Mouse (Mus musculus) spleen, postnatal 4 days (tissue): ENCODE results near the gene Elmod3.

ENCODE experiments used
- DNase-seq, 2 experiments: peaks; one replicate each; pipeline ENCODE4 v3.0.0; 2022; ENCODE audit warnings: low spot score in 2 of 2

Gene Elmod3

DNA sequence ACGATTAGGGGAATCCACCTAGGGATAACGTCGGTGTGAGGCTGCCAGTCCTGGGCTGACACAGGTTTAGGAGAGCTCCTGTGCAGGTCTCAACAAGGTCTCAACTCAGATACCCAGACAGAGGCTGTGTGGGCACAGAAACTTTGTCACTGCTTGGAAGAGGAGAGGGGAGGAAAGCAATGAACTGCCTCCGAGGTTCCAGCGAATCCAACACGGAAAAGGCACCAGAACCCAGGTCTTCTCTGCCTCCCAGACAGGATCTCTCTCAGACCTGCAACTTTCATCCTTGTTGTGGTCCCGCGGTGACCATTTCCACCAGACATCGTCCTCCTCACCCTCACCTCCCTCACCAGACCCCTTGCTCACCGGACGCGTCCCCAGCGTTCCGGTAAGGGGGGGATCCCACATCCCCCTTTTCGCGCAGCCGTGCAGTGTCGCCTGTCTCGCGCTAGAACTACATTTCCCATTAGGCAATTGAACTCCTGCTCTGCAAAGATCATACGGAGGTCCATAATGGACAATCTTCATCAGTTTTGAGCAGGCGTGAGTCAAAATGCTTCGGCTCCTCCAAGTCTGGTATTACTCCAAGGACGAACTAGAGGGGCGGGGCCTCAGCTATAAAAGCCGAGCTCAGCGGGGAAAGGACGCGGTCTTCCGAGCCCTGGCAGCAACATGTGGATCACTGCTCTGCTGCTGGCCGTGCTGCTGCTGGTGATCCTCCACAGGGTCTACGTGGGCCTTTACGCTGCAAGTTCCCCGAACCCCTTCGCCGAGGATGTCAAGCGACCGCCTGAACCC lies at the start of gene Elmod3, which contains the start of gene Retsat:
Gene Elmod3 (minus strand): TSS at position 458 of the 798 bp plus-strand sequence.
Gene Retsat (plus strand): TSS at position 520 of the 798 bp plus-strand sequence.
- peak; percentile 83 to 89 for DNase-seq

DNA sequence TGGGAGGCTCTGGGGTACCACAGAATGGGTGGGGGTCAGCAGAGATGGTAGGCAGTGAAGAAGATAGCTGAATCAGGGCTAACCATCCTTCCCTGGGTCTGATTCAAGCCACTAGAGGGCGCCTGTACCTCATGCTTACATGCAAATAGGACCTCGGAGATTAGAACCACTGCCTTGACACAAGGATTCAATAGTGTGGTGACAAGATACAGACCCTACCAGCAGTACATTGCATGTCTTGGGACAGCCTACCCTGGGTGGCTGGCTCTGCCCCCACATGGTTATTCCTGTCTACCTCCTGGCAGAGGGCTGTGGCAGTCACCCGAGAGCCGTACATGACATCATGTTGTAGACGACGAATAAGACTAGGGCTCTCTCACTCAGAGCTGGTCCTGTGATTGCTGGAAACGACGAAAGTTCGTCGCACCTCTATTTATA lies 49.2 kb upstream of the Elmod3 start:
- DNase-seq, result peak; percentile 36 to 80

DNA sequence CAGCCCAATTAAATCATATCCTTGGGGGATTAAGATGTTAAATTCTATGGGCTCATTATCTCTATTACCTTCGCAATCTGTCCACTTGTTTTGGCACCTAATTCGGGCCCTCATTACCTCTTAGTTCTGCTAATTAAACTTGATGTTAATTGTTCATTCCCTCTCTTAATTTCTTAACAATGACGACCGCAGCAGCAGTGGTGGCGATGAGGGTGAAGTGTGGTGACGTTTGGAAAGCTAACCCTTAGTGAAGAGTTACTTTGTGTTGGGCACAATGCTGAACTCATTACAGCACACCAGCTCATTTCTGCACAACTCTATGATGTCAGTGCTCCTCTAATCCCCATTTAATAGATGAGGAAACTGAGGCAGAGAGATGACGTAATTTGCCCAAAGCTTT lies 47.2 kb upstream of the Elmod3 start:
- DNase-seq, result no peak

DNA sequence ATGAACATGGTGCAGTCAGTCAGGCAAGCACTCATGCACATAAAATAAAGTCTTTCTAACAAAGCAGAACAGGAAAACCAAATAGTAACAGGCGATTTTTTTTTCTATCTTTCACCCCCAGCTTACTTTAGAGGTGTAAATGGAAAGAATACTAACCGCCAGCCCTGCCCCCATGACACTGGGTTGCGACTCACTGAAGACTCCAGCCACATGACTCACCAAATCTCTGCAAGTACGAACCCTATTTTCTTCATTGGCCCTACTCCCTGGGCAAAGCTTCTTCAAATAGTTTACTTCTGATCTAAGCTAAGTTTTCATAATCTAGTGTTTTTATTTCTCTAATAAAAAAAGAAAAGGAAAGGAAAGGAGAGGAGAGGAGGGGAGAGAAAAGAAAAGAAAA lies 46.4 kb upstream of the Elmod3 start:
- no peak for DNase-seq

DNA sequence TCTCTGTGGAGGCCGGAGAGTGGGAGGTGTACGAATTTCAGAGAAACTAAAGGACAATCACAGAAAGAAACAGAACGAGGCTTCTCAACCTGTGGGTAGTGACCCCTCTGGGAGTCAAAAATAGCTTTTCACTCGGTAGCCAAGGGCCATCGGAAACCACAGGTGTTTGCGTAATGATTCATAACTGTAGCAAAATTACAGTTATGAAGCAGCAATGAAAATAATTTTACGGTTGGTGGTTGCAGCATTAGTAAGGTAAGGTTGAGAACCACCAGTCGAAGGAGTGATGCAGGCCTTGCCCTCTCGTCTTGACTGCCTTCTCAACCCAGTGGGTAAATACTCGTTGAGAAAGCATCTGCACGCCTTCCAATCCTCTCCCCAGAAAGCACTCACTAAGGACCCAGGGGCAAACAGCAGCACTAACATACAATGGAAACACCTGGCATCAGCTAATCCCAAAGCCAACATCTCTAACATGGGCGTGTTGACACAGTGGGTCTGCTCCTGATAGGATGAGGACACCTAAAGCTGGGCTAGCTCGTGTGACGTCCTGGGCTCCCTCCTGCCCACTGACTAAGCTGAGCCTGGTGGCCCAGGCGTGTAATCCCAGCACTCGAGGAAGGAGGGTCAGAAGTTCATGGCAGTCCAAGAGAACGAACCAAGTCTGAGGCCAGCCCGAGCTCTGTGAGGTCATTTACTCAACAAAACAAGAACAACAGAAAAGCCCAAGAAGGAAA lies 43.2 kb upstream of the Elmod3 start:
- DNase-seq, result no peak

DNA sequence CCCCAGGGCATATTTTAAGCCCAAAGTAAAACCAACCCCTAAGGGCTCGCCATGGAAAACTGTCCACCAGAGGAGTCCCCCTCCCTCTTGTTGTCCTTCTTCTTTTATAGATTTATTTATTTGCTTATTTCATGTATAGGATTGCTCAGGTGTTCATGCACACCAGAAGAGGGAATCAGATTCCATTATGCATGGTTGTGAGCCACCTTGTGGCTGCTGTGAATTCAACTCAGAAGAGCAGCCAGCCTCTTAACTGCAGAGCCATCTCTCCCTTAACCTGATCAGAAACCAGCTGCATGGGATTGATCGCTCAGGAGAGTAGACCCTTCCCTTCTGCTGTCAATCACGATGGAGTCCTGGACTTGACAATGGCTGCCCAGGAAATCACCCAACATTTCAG lies 38.7 kb upstream of the Elmod3 start:
- no peak for DNase-seq

DNA sequence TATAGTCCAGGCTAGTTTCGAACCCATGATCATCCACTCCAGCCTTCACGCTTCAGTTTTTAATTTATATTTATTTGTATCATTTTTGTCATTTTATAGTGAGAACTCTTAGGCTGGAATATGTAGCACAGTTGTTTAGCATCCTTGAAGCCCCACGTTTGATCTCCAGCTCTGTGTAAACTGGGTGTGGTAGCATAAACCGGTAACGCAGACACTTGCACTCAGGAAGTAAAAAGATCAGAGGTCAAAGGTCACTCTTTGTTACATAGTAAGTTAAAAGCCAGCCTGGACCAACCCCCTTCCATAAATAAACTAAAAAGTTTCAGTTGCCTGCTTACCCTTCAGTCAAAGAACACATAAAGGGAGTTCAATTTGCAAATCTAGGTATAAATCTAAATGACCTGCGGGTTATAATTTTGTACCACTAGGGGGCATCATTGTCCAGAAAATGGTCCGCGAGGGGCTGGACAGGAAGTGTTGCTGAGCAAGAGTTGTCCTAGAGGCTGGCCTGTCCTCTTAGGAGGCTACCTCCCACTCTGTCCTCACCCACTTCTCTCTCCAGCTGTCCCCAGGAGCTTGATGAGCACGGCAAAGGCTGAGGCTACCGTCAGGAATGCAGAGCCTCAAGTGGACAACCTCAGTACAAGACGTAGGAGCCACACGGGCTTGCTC lies 37.7 kb upstream of the Elmod3 start:
- peak; percentile 29 to 71 for DNase-seq

DNA sequence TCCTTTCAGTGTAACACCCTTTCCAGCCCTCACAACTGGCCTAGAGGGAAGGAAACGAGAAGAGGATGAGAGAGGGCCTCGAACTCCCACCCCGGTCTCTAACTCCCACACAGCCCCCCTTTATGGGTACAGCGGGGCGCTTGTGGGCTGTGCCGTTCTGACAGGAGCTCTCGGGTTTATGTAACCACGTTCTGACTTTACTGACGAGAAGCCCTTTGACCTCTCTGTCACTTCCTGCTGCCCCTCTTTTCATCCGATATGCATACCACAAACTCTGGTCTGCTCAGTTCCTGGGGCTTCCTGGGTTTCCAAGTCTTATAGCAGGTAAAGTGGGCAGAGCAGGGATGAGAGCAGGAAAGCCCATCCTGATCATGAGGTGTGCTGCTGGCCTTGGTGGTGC lies 36.1 kb upstream of the Elmod3 start:
- no peak for DNase-seq

DNA sequence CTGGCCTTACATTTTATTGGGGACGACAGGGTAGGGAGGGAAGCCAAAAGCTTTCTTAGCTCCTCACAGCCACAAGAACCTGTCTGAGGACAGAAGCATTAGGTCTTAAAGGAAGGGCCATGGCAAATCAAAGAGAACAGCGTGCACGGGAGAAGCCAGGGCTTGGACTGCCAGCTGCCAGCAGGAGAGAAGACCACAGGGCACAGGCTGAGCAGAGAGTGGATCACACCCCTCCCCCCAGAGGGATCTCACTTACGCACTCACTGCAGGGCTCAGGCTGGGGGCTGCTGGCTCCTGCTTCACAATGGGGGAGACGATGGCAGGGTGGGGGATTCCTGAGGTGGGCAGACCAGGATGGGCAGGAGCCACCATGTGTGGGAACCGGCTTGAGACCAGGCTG lies 33.5 kb upstream of the Elmod3 start:
- no peak for DNase-seq

DNA sequence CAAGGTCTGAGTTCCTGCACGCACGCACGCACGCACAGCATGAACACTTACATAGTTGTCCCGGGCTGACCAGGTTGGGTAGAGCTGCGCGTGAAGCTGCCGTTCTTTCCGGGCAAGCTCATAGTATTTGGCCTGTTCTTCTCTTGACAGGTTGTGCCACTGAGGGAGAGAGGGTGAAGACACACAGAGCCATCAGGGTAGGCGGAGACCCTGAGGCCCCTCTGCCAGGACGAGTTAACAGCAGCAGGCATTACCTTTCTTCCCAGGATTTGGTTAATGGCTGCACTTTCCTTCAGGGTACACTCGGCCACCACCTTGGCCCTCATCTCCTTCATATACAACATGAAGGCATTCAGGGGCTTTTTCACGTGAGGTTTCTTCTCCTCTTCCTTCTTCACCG lies 32.7 kb upstream of the Elmod3 start:
- no peak for DNase-seq

DNA sequence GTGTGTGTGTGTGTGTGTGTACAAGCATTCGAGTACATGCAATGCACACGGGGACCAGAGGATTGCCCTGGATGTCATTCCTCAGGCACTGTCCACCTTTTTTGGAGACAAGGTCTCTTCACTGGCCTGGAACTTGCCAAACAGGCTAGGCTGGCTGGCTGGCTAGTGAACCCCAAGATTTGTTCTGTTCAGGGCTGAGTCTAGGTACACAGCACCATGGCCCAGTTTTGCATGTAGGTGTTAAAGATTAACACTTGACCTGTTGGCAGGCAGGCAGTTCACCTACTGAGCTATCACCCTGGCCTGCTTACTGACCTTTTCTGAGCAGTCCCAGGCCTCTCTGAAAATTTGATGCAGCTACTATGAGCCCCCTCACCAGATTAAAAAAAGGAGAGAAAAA lies 32.2 kb upstream of the Elmod3 start:
- no peak for DNase-seq

DNA sequence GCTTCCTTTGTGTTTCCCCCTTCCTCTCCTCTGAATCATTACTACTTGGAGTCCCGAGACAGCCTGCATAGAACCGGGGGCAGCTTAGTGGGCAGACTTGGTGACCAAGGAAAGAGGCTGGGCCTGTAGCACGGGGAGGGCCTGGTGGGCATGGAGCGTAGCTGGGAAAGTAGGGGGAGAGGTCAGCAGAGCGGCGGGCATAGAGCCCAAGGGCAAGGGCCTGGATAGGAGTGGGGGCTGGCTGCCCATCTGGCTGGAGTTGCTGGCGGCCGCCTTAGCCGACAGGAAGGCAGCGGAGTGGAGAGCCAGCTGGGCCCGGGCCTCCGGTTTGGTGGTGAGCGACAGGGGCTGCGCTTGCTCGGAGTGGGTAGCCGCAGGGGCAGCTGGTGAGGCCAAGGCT lies 29.1 kb upstream of the Elmod3 start:
- DNase-seq, result no peak

DNA sequence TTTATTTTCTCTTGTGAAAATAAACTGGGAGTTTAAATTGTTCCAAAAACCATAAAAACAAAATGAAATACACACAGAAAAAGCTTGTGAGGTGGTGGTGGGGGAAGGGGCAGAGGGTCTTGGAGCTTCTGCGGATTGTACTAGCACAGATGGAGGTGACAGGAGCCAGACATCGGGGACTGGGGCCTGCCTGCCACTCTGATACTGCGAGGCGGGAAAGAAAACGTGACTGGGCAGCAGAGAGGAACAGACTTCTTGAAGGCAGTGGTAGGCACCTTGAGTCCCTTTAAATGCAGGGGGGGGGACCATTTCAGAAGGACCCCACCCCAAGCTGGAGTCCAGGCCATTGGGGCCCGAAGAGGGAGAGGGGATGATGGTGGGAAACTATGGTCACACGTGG lies 28.2 kb upstream of the Elmod3 start:
- no peak for DNase-seq

DNA sequence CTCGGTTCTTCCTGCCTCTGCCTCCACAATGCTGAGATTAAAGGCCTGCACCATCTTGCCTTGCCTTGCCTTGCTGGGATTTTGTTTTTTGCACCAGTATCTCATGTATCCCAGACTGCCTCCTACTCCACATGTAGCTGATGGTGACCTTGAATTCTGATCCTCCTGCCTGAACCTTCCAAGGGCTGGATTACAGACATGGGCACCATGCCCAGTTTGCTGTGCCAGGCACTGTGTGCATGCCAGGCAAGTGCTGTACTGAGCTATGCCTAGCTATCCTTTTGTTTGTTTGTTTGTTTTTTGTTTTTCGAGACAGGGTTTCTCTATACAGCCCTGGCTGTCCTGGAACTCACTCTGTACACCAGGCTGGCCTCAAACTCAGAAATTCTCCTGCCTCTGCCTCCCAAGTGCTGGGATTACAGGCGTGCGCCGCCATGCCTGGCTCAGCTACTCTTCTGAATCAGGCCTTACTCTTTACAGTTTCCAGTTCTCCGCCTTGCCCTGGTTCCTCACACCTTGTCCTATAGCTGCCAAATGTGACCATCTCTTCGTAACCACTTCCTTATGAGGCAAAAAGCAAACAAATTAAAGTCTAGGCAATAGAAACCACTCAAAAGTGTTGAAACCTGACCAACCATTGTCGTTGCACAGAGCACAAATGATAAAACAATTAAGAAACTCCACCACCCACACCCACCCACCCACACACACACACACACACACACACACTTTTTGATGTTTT lies 25.6 kb upstream of the Elmod3 start:
- DNase-seq, result no peak

DNA sequence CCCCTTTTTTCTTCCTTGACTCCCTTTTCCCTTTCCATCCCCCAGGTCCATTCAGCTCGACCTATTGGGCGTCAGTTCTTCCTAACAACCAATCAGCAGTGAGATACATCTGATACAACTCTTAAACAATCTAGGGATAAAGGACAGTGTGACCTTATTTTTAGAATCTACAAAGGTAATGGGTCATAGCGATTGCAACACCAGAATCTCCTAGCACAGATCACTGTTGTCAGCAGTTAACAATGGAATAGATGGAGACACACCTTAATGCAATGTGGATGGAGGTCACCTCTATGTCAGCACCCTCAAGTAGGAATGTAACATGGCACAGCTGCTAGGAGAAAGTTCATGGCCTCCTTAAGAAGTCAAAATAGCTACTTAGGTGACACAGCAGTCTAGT lies 24.7 kb upstream of the Elmod3 start:
- DNase-seq, result no peak

DNA sequence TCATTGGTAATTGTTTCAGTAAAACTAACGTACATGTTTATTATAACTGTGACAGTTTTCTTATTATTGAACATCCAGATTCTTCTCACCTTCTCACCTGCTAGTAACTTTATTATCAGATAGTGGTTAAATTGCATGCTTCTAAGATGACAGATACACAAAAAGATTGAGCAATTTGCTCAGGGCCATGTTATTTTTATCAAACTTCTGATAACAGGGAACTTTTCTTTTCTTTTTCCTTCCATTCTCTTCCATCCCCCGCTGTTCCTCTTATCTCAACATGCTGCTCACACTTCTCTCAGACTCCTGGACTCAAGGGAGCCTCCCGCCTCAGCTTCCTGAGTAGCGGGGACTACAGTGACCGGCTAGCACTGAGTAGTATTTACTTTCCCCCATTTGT lies 22.7 kb upstream of the Elmod3 start:
- DNase-seq, result no peak

DNA sequence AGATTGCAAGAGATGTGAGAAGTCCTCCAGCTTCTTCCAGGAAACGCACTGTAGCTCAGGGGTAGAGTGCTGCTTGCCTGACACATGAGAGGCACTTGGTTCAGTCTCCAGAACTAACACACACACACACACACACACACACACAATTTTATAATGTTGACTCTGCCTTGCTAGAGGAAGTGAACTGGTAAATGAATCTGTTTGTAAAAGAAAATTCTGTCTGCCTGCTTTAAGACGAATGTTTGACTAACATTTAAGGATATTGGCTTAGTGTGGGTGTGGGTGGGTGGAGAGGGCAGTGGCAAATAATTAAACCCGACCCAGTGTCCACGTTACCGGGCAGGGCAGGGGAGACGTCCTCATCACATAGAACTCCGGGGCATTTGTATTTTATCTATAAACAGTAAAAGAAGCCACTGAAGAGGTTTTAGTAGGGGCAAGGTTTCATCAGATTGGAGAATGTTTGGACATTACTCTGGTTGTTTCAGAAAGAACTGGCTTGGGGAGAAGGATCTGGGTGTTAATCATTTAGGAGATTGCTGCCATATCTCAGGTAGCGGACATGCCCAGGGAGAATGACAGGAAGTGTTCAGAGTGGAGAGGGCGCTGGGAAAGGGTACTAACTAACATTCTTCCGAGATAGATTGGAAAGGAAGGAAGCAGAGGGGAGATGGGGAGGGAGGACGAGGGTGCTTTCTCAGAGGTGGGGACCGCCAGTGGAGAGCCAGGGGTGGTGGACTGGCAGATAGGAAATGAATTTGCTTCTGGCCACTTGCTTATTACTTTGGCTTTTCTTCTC lies 21.7 kb upstream of the Elmod3 start:
- no peak for DNase-seq

DNA sequence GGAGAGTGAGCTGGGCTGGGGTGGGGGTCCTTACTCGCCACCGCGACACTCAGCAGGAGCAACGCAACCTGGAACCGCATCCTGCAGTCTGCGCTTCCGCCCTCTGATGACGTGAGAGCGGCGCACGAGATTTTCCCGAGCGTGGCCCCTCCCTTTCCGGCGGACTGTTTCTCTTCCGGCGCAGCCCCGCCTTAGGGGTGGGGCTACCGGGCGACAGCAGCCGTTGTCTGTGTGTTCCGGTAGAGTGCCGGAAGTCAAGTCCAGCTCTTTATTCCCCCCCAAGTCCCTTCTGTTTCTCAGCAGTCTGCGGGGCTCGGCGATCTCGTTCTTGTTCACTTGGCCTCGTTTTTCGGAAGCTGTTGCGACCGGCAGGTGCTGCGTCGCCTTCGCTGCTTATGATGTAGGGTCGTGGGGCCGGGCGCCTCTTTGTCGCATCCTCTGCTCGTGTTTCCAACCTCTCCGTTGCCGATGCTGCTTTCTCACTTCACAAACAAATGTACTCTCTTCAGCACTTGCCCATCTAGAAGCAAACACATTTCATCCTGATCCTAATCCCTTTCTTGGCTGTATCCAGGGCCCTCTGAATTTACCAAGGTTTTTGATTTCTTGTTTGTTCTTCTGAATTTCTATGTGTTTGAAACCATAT lies 18.6 kb upstream of the Elmod3 start, which contains the start of gene Tgoln1:
Gene Tgoln1 (minus strand): TSS at position 358 of the 646 bp plus-strand sequence.
- peak; percentile 93 to 95 for DNase-seq

DNA sequence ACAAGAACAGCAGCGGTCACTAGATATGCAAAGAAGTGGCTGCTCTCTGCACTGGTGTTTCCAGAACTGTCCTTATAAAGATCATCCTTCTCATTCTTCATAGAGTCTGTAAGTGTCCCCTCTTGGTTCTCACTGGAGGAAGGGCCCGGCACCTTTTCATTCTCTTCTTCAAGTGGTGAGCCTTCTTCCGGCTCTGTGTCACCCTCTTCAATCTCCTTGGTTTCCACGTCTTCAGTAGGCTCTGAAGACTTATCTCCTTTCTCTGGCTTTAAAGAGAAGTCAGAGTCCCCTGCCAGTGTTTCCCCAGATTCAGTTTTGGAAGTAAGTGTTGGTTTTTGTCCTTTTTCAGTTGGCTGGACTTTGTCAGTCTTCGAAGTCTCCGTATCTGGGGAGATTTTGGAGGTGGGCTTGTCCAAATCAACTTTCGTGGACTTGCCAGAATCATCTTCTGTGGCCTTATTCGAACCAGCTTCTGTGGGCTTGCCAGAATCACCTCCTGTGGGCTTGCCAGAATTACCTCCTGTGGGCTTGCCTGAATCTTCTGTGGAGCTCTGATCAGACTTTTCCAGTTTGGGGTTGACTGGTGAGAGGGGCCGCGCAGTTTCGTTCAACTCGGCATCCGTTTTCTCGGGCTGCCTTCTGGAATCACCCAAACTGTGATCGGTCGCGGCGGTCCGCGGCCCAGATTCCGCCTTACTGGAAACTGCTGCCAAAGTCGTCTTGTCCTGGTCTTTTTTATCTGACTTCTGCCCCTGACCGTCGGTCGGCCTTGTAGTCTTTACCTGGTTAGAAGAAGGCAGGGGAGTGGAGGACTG lies 17.6 kb upstream of the Elmod3 start:
- peak in 1 of 2 experiments; percentile 24 for DNase-seq

DNA sequence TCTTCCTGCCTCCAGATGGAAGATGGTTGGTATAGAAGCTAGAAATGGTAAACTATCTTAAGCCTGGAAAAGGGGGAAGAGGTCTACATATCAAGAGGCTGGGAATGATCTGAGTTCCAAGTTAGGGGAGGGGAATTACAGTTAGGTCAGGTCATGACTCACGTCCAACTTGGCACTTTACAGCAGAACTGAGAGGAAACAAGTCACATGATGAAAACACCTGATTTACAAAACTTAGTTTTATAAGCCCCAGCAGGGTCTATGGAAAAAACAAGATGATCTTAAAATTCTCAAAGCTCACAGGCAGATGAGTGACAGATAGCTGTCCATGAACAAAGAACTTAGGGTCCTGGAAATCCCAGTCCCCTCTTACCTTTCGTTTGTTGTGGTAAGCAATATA lies 16.9 kb upstream of the Elmod3 start:
- no peak for DNase-seq
